Mouse (Mus musculus): ENCODE measurements around the gene C130050O18Rik. TPM values are rescaled to one million over a fixed set of nuclear protein-coding genes. Genes with fewer than 3 reads are reported as not detected.

The C130050O18Rik gene
- polyA plus RNA-seq, 1 experiment from 2014 or later: 0.17 TPM

GRCm38 (mm10) chr5:139399991-139400390 is 5.1 kb upstream of the C130050O18Rik start:
- no peaks in the 10 kb centered on the region for H3K27me3 ChIP-seq (ENCODE audit: control insufficient read depth, insufficient read depth, low read length)
- no peak overlapping the region for H3K27ac ChIP-seq (ENCODE audit: low read depth, low read length)
- no peaks in the 10 kb centered on the region for H3K36me3 ChIP-seq (ENCODE audit: control insufficient read depth, insufficient read depth, low read length)
- H3K4me2 ChIP-seq (ENCODE audit: low read depth, low read length): no peak overlapping the region
- no peak overlapping the region for H3K4me3 ChIP-seq (ENCODE audit: low read depth, low read length)
- no peaks in the 10 kb centered on the region for H3K4me1 ChIP-seq (ENCODE audit: control insufficient read depth, insufficient read depth, low read length)
- WGBS: 85% methylated on average over 14 of the region's 14 CpGs
- no peak overlapping the region for H3K9ac ChIP-seq (replicated peaks; ENCODE audit: low read depth, low read length)
- ATAC-seq (ENCODE audit: low read depth): no peak
- H3K9me3 ChIP-seq (ENCODE audit: control insufficient read depth, low read length): no peaks in the 10 kb centered on the region

- no peaks in the 10 kb centered on the region for H3K36me3 ChIP-seq (ENCODE audit: control insufficient read depth, insufficient read depth, low read length)
- H3K27me3 ChIP-seq (ENCODE audit: control insufficient read depth, insufficient read depth, low read length): no peaks in the 10 kb centered on the region
- no peak overlapping the region for H3K4me2 ChIP-seq (ENCODE audit: low read depth, low read length)
- no peaks in the 10 kb centered on the region for H3K9me3 ChIP-seq (ENCODE audit: control insufficient read depth, low read length)
- WGBS: 93% methylated on average over 2 of the region's 2 CpGs
- H3K4me3 ChIP-seq (ENCODE audit: low read depth, low read length): no peak overlapping the region
- no peak overlapping the region for H3K9ac ChIP-seq (replicated peaks; ENCODE audit: low read depth, low read length)
- no peak overlapping the region for H3K27ac ChIP-seq (ENCODE audit: low read depth, low read length)
- no peaks in the 10 kb centered on the region for H3K4me1 ChIP-seq (ENCODE audit: control insufficient read depth, insufficient read depth, low read length)
- no peak for ATAC-seq (ENCODE audit: low read depth)
Measured at GRCm38 (mm10) chr5:139402106-139402505, 3.0 kb upstream of the C130050O18Rik start.

- Histone ChIP-seq H3K36me3 (ENCODE audit: control insufficient read depth, insufficient read depth, low read length) (no peaks in the 10 kb centered on the region), H3K4me3 (ENCODE audit: low read depth, low read length) (no peak overlapping the region), H3K27me3 (ENCODE audit: control insufficient read depth, insufficient read depth, low read length) (no peaks in the 10 kb centered on the region), H3K4me1 (ENCODE audit: control insufficient read depth, insufficient read depth, low read length) (no peaks in the 10 kb centered on the region), H3K27ac (ENCODE audit: low read depth, low read length) (no peak overlapping the region), H3K9me3 (ENCODE audit: control insufficient read depth, low read length) (no peaks in the 10 kb centered on the region), H3K4me2 (ENCODE audit: low read depth, low read length) (no peak overlapping the region), H3K9ac (replicated peaks; ENCODE audit: low read depth, low read length) (no peak overlapping the region)
- 92% methylated on average over 8 of the region's 8 CpGs for WGBS
- ATAC-seq (ENCODE audit: low read depth): no peak
Measured at GRCm38 (mm10) chr5:139403692-139404260, 1.3 kb upstream of the C130050O18Rik start.

- H3K27ac ChIP-seq (ENCODE audit: low read depth, low read length): no peak overlapping the region
- H3K4me3 ChIP-seq (ENCODE audit: low read depth, low read length): no peak overlapping the region
- 70% methylated on average over 7 of the region's 7 CpGs for WGBS
Measured at GRCm38 (mm10) chr5:139405478-139405877, 398 bp downstream of the C130050O18Rik start.

GRCm38 (mm10) chr5:139405953-139406352 is 873 bp downstream of the C130050O18Rik start:
- no peak for ATAC-seq (ENCODE audit: low read depth)
- H3K4me1 ChIP-seq (ENCODE audit: control insufficient read depth, insufficient read depth, low read length): no peaks in the 10 kb centered on the region
- H3K9ac ChIP-seq (replicated peaks; ENCODE audit: low read depth, low read length): no peak overlapping the region
- H3K4me3 ChIP-seq (ENCODE audit: low read depth, low read length): no peak overlapping the region
- WGBS: 76% methylated on average over 3 of the region's 3 CpGs
- H3K4me2 ChIP-seq (ENCODE audit: low read depth, low read length): no peak overlapping the region
- no peaks in the 10 kb centered on the region for H3K36me3 ChIP-seq (ENCODE audit: control insufficient read depth, insufficient read depth, low read length)
- H3K27me3 ChIP-seq (ENCODE audit: control insufficient read depth, insufficient read depth, low read length): no peaks in the 10 kb centered on the region
- no peak overlapping the region for H3K27ac ChIP-seq (ENCODE audit: low read depth, low read length)
- H3K9me3 ChIP-seq (ENCODE audit: control insufficient read depth, low read length): no peaks in the 10 kb centered on the region

More at GRCm38 (mm10) chr5:139405478-139405877, 398 bp downstream of the C130050O18Rik start:
- no peak overlapping the region for H3K9ac ChIP-seq (replicated peaks; ENCODE audit: low read depth, low read length)
- H3K4me2 ChIP-seq (ENCODE audit: low read depth, low read length): no peak overlapping the region
- no peaks in the 10 kb centered on the region for H3K4me1 ChIP-seq (ENCODE audit: control insufficient read depth, insufficient read depth, low read length)
- no peaks in the 10 kb centered on the region for H3K27me3 ChIP-seq (ENCODE audit: control insufficient read depth, insufficient read depth, low read length)
- H3K9me3 ChIP-seq (ENCODE audit: control insufficient read depth, low read length): no peaks in the 10 kb centered on the region
- H3K36me3 ChIP-seq (ENCODE audit: control insufficient read depth, insufficient read depth, low read length): no peaks in the 10 kb centered on the region
- no peak for ATAC-seq (ENCODE audit: low read depth)

- H3K4me2 ChIP-seq (ENCODE audit: low read depth, low read length): no peak overlapping the region
- H3K9me3 ChIP-seq (ENCODE audit: control insufficient read depth, low read length): no peaks in the 10 kb centered on the region
- no peak overlapping the region for H3K9ac ChIP-seq (replicated peaks; ENCODE audit: low read depth, low read length)
- H3K4me1 ChIP-seq (ENCODE audit: control insufficient read depth, insufficient read depth, low read length): no peaks in the 10 kb centered on the region
- H3K4me3 ChIP-seq (ENCODE audit: low read depth, low read length): no peak overlapping the region
- ATAC-seq (ENCODE audit: low read depth): no peak
- H3K27me3 ChIP-seq (ENCODE audit: control insufficient read depth, insufficient read depth, low read length): no peaks in the 10 kb centered on the region
- WGBS: 81% methylated on average over 14 of the region's 14 CpGs
- no peak overlapping the region for H3K27ac ChIP-seq (ENCODE audit: low read depth, low read length)
- H3K36me3 ChIP-seq (ENCODE audit: control insufficient read depth, insufficient read depth, low read length): no peaks in the 10 kb centered on the region
Measured at GRCm38 (mm10) chr5:139407121-139407885, 2.2 kb downstream of the C130050O18Rik start.

GRCm38 (mm10) chr5:139408511-139408910 is 3.4 kb downstream of the C130050O18Rik start:
- H3K9ac ChIP-seq (replicated peaks; ENCODE audit: low read depth, low read length): no peak overlapping the region
- WGBS: 81% methylated on average over 7 of the region's 7 CpGs
- H3K9me3 ChIP-seq (ENCODE audit: control insufficient read depth, low read length): no peaks in the 10 kb centered on the region

GRCm38 (mm10) chr5:139409412-139409811 is 4.3 kb downstream of the C130050O18Rik start:
- no peaks in the 10 kb centered on the region for H3K36me3 ChIP-seq (ENCODE audit: control insufficient read depth, insufficient read depth, low read length)
- H3K4me1 ChIP-seq (ENCODE audit: control insufficient read depth, insufficient read depth, low read length): no peaks in the 10 kb centered on the region
- H3K27ac ChIP-seq (ENCODE audit: low read depth, low read length): no peak overlapping the region
- no peaks in the 10 kb centered on the region for H3K9me3 ChIP-seq (ENCODE audit: control insufficient read depth, low read length)
- no peaks in the 10 kb centered on the region for H3K27me3 ChIP-seq (ENCODE audit: control insufficient read depth, insufficient read depth, low read length)
- no peak for ATAC-seq (ENCODE audit: low read depth)
- no peak overlapping the region for H3K9ac ChIP-seq (replicated peaks; ENCODE audit: low read depth, low read length)
- H3K4me3 ChIP-seq (ENCODE audit: low read depth, low read length): no peak overlapping the region
- WGBS: 83% methylated on average over 12 of the region's 12 CpGs
- H3K4me2 ChIP-seq (ENCODE audit: low read depth, low read length): no peak overlapping the region

More at GRCm38 (mm10) chr5:139408511-139408910, 3.4 kb downstream of the C130050O18Rik start:
- no peaks in the 10 kb centered on the region for H3K27me3 ChIP-seq (ENCODE audit: control insufficient read depth, insufficient read depth, low read length)
- H3K36me3 ChIP-seq (ENCODE audit: control insufficient read depth, insufficient read depth, low read length): no peaks in the 10 kb centered on the region
- no peak overlapping the region for H3K27ac ChIP-seq (ENCODE audit: low read depth, low read length)
- no peaks in the 10 kb centered on the region for H3K4me1 ChIP-seq (ENCODE audit: control insufficient read depth, insufficient read depth, low read length)
- H3K4me2 ChIP-seq (ENCODE audit: low read depth, low read length): no peak overlapping the region
- no peak for ATAC-seq (ENCODE audit: low read depth)
- H3K4me3 ChIP-seq (ENCODE audit: low read depth, low read length): no peak overlapping the region

GRCm38 (mm10) chr5:139410056-139410455 is 5.0 kb downstream of the C130050O18Rik start:
- H3K4me2 ChIP-seq (ENCODE audit: low read depth, low read length): no peak overlapping the region
- no peak for ATAC-seq (ENCODE audit: low read depth)
- H3K9ac ChIP-seq (replicated peaks; ENCODE audit: low read depth, low read length): no peak overlapping the region
- no peak overlapping the region for H3K27ac ChIP-seq (ENCODE audit: low read depth, low read length)
- H3K27me3 ChIP-seq (ENCODE audit: control insufficient read depth, insufficient read depth, low read length): no peaks in the 10 kb centered on the region
- no peaks in the 10 kb centered on the region for H3K4me1 ChIP-seq (ENCODE audit: control insufficient read depth, insufficient read depth, low read length)
- WGBS: 98% methylated on average over 4 of the region's 4 CpGs
- no peak overlapping the region for H3K4me3 ChIP-seq (ENCODE audit: low read depth, low read length)
- no peaks in the 10 kb centered on the region for H3K9me3 ChIP-seq (ENCODE audit: control insufficient read depth, low read length)
- H3K36me3 ChIP-seq (ENCODE audit: control insufficient read depth, insufficient read depth, low read length): no peaks in the 10 kb centered on the region
